Mouse (Mus musculus): ENCODE measurements at regions not wholly inside any gene's neighbourhood (a gene's known extent, or its start where the extent isn't known, plus 50 kb on each side); places are given as distances from the start of the nearest gene placed in this dataset.

DNA sequence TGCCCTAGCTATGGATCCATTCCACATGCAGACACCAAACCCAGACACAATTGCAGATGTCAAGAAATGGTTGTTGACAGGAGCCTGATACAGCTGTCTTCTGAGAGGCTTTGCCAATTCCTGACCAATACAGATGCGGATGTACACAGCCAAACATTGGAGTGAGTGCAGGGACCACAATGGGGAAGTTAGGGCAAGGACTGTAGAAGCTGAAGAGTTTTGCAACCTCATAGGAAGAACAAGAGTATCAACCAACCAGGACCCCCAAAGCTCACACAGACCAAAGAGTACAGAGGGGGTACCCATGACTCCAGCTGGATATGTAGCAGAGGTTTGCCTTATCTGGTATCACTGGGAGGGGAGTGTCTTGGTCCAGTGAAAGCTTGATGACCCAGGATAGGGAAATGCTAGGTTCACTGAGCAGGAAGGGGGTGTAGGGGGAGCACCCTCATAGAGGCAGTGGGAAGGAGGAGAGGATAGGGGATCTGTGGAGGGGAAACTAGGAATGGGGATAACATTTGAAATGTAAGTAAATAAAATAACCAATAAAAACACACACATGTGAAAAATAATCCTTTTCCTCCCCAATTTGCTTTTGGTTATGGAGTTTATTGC lies 86.6 kb upstream of the Nxt1 start:
- TF ChIP-seq POLR2A (IDR thresholded peaks at IDR 0.05; ENCODE audit: insufficient read length, low read depth), result no peak
- TF ChIP-seq TCF3 (IDR thresholded peaks at IDR 0.05; ENCODE audit: insufficient read length, low read depth), result no peak
- TF ChIP-seq USF1 (IDR thresholded peaks at IDR 0.05; ENCODE audit: low read depth), result no peak
- TF ChIP-seq MAX (IDR thresholded peaks at IDR 0.05; ENCODE audit: low read depth), result no peak
- TF ChIP-seq SRF (IDR thresholded peaks at IDR 0.05; ENCODE audit: control insufficient read depth, insufficient read length, low read depth), result no peak
- TF ChIP-seq POLR2AphosphoS2 (IDR thresholded peaks at IDR 0.05; ENCODE audit: insufficient read length, low read depth), result no peak
- TF ChIP-seq MYOG (IDR thresholded peaks at IDR 0.05; ENCODE audit: control insufficient read depth in 1 of 3, insufficient read depth in 1 of 3, insufficient read length in 2 of 3, low read depth in 2 of 3), result no peak
- no peak for TF ChIP-seq MYOD1 (IDR thresholded peaks at IDR 0.05; ENCODE audit: control insufficient read depth in 1 of 3, insufficient read length in 2 of 3, low read depth in 2 of 3)
- TF ChIP-seq CEBPB (IDR thresholded peaks at IDR 0.05; ENCODE audit: insufficient read depth, poor library complexity, severe bottlenecking), result no peak
- no peak for TF ChIP-seq TCF12 (IDR thresholded peaks at IDR 0.05; ENCODE audit: insufficient read depth, poor library complexity, severe bottlenecking)
- TF ChIP-seq REST (IDR thresholded peaks at IDR 0.05; ENCODE audit: insufficient read depth, insufficient read length), result no peak

Measured in myocyte (in vitro differentiated cells).